Mouse (Mus musculus) neural tube, embryonic 15.5 days (tissue): ENCODE results near the gene Myo3b. TPM values are rescaled to one million over a fixed set of nuclear protein-coding genes. Genes with fewer than 3 reads are reported as not detected.

ENCODE experiments used
- ATAC-seq: fragments of 200-750 bp; cut with Nextera tagmentation; 2 replicates; pipeline ENCODE4 v1.8.0; 2017; ENCODE audit warnings: mild to moderate bottlenecking, moderate TSS enrichment, moderate library complexity; ENCODE audit not compliant: low FRiP score
- H3K27ac ChIP-seq: fragments of 300-500 bp; sonication (generic); replicated peaks from 2 replicates; pipeline ENCODE4 v1.5.1; 2015; ENCODE audit warnings: mild to moderate bottlenecking, inconsistent platforms
- H3K27me3 ChIP-seq: fragments of 300-500 bp; sonication (generic); replicated peaks from 2 replicates; pipeline ENCODE4 v1.6.1; 2015; ENCODE audit warnings: inconsistent platforms
- H3K36me3 ChIP-seq: fragments of 300-500 bp; sonication (generic); 2 replicates; pipeline ENCODE4 v1.6.1; 2015; ENCODE audit warnings: inconsistent platforms
- H3K4me1 ChIP-seq: fragments of 300-500 bp; sonication (generic); 2 replicates; pipeline ENCODE4 v1.6.1; 2015; ENCODE audit warnings: inconsistent platforms
- H3K4me2 ChIP-seq: fragments of 300-500 bp; sonication (generic); 2 replicates; pipeline ENCODE4 v1.6.1; 2015; ENCODE audit warnings: inconsistent platforms, mild to moderate bottlenecking, moderate library complexity
- H3K4me3 ChIP-seq: fragments of 300-500 bp; sonication (generic); replicated peaks from 2 replicates; pipeline ENCODE4 v1.5.1; 2015; ENCODE audit warnings: mild to moderate bottlenecking, inconsistent platforms
- H3K9ac ChIP-seq: fragments of 300-500 bp; sonication (generic); replicated peaks from 2 replicates; pipeline ENCODE4 v1.6.1; 2015; ENCODE audit warnings: mild to moderate bottlenecking, inconsistent platforms
- H3K9me3 ChIP-seq: fragments of 300-500 bp; sonication (generic); replicated peaks from 2 replicates; pipeline ENCODE4 v1.6.1; 2016; ENCODE audit warnings: inconsistent platforms
- WGBS: fragments of 180-500 bp; shearing (Covaris S2); methylation state at CpG from one replicate; pipeline ENCODE4 v1.1.7; 2015; ENCODE audit warnings: mixed read lengths; 5-methylcytosine and 5-hydroxymethylcytosine counted together
- polyA plus RNA-seq: library from polyadenylated mRNA; unstranded; fragments of >200 nt; fragmentation: Nextera tagmentation; extraction: Ambion mirVana; gene quantifications from 2 replicates; pipeline ENCODE4 v1.2.1, GENCODE M21; 2015

The Myo3b gene
- polyA plus RNA-seq, 1 experiment from 2014 or later = 0.19 TPM

DNA sequence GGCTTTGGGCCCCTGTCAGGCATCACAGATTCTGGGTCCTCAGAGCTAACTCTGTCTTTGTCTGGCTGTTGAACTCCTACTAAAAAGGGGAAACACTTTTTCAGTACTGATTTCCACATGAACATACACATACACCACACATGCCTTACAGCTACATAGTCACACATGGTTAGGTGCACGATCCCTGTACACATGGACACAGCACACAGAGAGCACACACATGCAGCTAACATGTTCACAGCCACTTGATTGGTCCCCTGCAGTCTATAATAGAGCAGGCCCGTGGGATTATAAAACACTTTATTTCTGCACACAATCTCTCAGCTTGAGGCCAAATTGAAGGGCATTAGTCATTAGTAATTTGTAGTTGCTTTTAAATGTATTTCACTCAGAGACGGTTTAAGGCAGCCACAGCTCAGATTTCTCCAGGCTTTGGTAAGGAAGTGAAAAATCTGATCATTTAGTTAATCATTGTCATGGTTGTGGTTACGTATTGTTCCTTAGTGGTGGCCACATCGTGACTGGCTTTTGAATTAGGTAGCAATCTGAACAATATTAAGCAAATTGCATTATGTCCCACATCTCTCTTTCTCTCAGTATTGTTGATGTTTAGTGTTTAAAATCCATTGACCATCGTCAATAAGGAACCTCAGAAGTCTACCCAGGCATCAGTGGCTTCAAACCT is 27.6 kb downstream of the Myo3b start:
- H3K27ac ChIP-seq = no peak overlapping the region
- no peaks in the 10 kb centered on the region for H3K27me3 ChIP-seq
- ATAC-seq = no peak
- H3K36me3 ChIP-seq = no peaks in the 10 kb centered on the region
- H3K4me1 ChIP-seq = 0 out of 2 replicates have a peak, but pooled peaks cover 5% of the 10 kb centered on the region
- H3K9ac ChIP-seq = no peak overlapping the region
- no peak overlapping the region for H3K4me2 ChIP-seq
- H3K4me3 ChIP-seq = no peak overlapping the region
- no peaks in the 10 kb centered on the region for H3K9me3 ChIP-seq
- 49% methylated on average over 6 of the region's 6 CpGs for WGBS

- 82% methylated on average over 5 of the region's 5 CpGs for WGBS
- Histone ChIP-seq H3K4me1 (0 out of 2 replicates have a peak, but pooled peaks cover 5% of the 10 kb centered on the region), H3K4me2 (no peak overlapping the region), H3K9ac (no peak overlapping the region), H3K27ac (no peak overlapping the region), H3K4me3 (no peak overlapping the region), H3K27me3 (no peaks in the 10 kb centered on the region), H3K36me3 (no peaks in the 10 kb centered on the region), H3K9me3 (no peaks in the 10 kb centered on the region)
- ATAC-seq = no peak
These were observed 30.9 kb downstream of the Myo3b start for GRCm38 (mm10) chr2:70069861-70070260.

- no peak overlapping the region for H3K4me3 ChIP-seq
- 76% methylated on average over 17 of the region's 17 CpGs for WGBS
- no peak overlapping the region for H3K27ac ChIP-seq
- H3K27me3 ChIP-seq = no peaks in the 10 kb centered on the region
- H3K9me3 ChIP-seq = no peaks in the 10 kb centered on the region
- ATAC-seq = no peak
- H3K4me2 ChIP-seq = no peak overlapping the region
- H3K9ac ChIP-seq = no peak overlapping the region
- no peaks in the 10 kb centered on the region for H3K4me1 ChIP-seq
- H3K36me3 ChIP-seq = no peaks in the 10 kb centered on the region
These were observed 44.6 kb downstream of the Myo3b start for GRCm38 (mm10) chr2:70083444-70084020.

DNA sequence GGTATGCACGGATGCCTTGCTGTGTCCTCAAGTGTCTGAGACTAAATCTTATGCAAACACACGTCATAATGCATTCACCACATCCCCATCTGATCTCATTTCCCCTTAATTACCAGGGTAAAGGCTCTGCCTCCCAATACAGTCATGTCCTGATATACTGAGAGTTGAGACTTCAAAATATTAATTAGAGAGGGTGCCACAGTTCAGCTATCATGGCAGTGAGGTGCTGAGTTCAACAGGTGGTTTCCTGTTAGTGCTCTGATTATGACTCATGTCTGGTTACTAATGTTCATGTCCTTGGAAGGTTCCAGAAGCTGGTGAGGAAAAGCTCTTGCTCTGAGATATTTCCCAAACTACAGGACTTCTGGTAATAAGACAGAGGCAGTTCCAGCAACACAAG is 52.3 kb downstream of the Myo3b start:
- ATAC-seq = no peak
- Histone ChIP-seq H3K27me3 (no peaks in the 10 kb centered on the region), H3K4me2 (no peak overlapping the region), H3K36me3 (no peaks in the 10 kb centered on the region), H3K9me3 (no peaks in the 10 kb centered on the region), H3K9ac (no peak overlapping the region), H3K4me1 (peaks cover 4% of the 10 kb centered on the region; the same call in 1 of the 2 replicates), H3K27ac (no peak overlapping the region), H3K4me3 (no peak overlapping the region)
- 72% methylated on average over 2 of the region's 2 CpGs for WGBS

DNA sequence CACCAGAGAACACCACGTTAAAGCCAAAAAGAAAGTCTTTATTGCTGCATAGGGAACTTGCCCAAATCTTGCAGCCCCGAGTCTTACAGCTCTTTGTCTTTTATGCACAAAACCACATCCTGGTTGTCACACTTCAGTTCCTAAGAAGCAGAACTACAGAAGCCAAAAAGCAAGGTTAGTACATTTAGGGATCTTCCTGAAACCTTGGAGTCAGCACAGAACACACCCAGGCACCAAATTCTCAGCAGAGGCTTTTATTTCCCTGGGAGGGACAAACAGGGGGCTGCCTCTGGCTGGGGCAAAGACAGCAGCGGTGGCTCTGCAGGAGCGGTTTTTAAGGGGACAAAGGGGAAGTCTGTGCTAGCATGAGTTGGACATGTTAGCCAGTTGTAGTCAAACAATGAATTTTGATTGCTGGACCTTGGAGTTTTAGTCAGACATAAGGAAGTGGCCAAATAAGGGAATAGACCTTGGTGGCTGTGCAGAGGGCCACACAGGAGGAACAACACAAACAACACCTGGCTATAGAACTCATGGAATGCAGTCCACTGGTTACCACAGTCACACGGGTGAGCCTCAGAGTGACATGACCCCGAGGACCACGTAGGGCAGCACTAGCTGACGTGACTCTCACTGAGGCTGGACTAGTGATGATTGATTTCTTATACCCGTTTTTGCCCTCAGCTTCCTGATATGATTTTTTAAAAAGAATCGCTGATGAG is 53.0 kb downstream of the Myo3b start:
- no peak overlapping the region for H3K4me2 ChIP-seq
- WGBS = 61% methylated on average over 10 of the region's 10 CpGs
- no peak for ATAC-seq

DNA sequence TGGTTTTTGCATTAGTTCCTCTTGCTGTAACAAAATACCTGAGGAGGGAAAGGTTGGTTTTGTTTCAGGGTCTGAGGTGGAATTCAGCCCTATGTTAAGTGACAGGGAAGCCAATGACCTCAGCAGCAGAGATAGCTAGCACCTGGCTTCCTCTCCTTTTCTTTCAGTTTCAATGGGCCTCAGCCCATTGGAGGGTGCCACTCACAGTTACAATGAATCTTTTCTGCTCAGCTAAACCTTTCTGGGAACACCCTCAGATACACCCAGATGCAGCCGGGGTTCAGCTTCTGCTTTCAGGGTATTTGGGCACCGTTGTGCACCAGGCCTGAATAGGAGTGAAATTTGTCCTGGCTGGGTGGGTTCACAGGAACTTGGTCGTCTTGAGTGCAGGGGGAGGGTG is 53.7 kb downstream of the Myo3b start:
- H3K36me3 ChIP-seq = no peaks in the 10 kb centered on the region
- H3K27me3 ChIP-seq = no peaks in the 10 kb centered on the region
- no peak overlapping the region for H3K9ac ChIP-seq
- ATAC-seq = no peak
- no peak overlapping the region for H3K27ac ChIP-seq
- WGBS = 30% methylated on average over 3 of the region's 3 CpGs
- H3K4me1 ChIP-seq = peaks cover 18% of the 10 kb centered on the region
- no peak overlapping the region for H3K4me2 ChIP-seq
- H3K4me3 ChIP-seq = no peak overlapping the region
- no peaks in the 10 kb centered on the region for H3K9me3 ChIP-seq

More for the DNA sequence above, 53.0 kb downstream of the Myo3b start:
- Histone ChIP-seq H3K9ac (no peak overlapping the region), H3K4me1 (peaks cover 11% of the 10 kb centered on the region; the same call in 1 of the 2 replicates), H3K4me3 (no peak overlapping the region), H3K9me3 (no peaks in the 10 kb centered on the region), H3K36me3 (no peaks in the 10 kb centered on the region), H3K27ac (no peak overlapping the region), H3K27me3 (no peaks in the 10 kb centered on the region)

- Histone ChIP-seq H3K27me3 (no peaks in the 10 kb centered on the region), H3K4me1 (peaks cover 20% of the 10 kb centered on the region), H3K9ac (no peak overlapping the region), H3K9me3 (no peaks in the 10 kb centered on the region), H3K4me3 (no peak overlapping the region), H3K4me2 (no peak overlapping the region), H3K36me3 (no peaks in the 10 kb centered on the region), H3K27ac (no peak overlapping the region)
- 78% methylated on average over 5 of the region's 5 CpGs for WGBS
- no peak for ATAC-seq
These were observed 55.5 kb downstream of the Myo3b start for GRCm38 (mm10) chr2:70094446-70094845.

GRCm38 (mm10) chr2:70097229-70098095 is 58.5 kb downstream of the Myo3b start:
- peak overlapping the region; percentile 28; the same call in 1 of the 2 replicates for H3K27ac ChIP-seq
- ATAC-seq = peak; percentile 49; the same call in 1 of the 2 replicates
- H3K4me1 ChIP-seq = peaks cover 20% of the 10 kb centered on the region
- no peaks in the 10 kb centered on the region for H3K9me3 ChIP-seq
- no peaks in the 10 kb centered on the region for H3K36me3 ChIP-seq
- no peak overlapping the region for H3K9ac ChIP-seq
- WGBS = 69% methylated on average over 15 of the region's 15 CpGs
- no peak overlapping the region for H3K4me3 ChIP-seq
- no peak overlapping the region for H3K4me2 ChIP-seq
- no peaks in the 10 kb centered on the region for H3K27me3 ChIP-seq

DNA sequence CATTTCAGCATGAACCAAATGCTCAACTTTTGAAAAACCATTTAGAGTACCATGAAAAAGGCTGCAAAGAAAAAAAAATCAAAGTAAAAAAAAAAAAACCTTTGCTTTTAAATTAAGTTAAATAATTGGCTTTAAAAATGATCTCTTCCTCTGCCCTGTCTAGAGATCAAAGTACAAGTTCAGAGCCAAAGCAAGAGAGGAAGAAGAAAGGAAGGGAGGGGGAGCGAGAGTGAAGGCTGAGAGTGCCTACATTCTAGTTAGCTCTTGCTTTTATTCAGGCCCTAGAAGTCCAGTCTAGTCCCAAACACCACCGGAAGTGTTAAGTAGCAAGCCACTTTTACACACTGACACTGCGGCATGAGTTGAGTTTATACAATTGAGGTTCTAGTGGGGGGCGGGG is 60.5 kb downstream of the Myo3b start:
- H3K36me3 ChIP-seq = no peaks in the 10 kb centered on the region
- no peak for ATAC-seq
- H3K27ac ChIP-seq = no peak overlapping the region
- no peak overlapping the region for H3K4me3 ChIP-seq
- H3K4me2 ChIP-seq = no peak overlapping the region
- H3K27me3 ChIP-seq = no peaks in the 10 kb centered on the region
- H3K9ac ChIP-seq = no peak overlapping the region
- no peaks in the 10 kb centered on the region for H3K9me3 ChIP-seq
- H3K4me1 ChIP-seq = peaks cover 20% of the 10 kb centered on the region
- 78% methylated on average over 4 of the region's 4 CpGs for WGBS

GRCm38 (mm10) chr2:70105286-70106030 is 66.5 kb downstream of the Myo3b start:
- Histone ChIP-seq H3K9me3 (no peaks in the 10 kb centered on the region), H3K27ac (0 out of 2 replicates have a peak overlapping the region, but pooled peaks have one; percentile 11), H3K4me3 (no peak overlapping the region), H3K4me1 (peaks cover 7% of the 10 kb centered on the region; the same call in 1 of the 2 replicates), H3K4me2 (no peak overlapping the region), H3K9ac (no peak overlapping the region), H3K36me3 (no peaks in the 10 kb centered on the region), H3K27me3 (no peaks in the 10 kb centered on the region)
- ATAC-seq = no peak
- 34% methylated on average over 14 of the region's 14 CpGs for WGBS

DNA sequence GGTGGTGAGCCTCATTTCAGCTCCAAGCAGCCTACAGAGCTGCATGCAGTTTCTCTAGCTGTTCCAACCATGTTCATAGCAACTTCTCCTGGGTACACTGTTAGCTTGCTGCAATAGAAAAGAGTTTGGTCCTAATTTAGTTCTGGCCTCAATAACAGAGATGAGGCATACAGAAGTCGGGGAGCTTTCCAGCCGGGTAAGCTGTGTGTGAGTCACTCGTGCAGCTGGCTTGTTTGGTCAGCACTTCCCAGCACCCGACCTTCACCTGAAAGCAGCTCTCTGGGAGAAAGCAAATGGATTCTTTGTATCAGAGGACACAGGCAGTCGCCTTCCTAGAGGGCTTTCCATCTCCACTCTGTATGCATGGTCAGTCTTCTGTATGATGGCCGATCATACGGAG is 70.1 kb downstream of the Myo3b start:
- WGBS = 75% methylated on average over 7 of the region's 7 CpGs
- Histone ChIP-seq H3K4me1 (peaks cover 16% of the 10 kb centered on the region), H3K36me3 (no peaks in the 10 kb centered on the region), H3K9ac (no peak overlapping the region), H3K9me3 (no peaks in the 10 kb centered on the region), H3K4me3 (no peak overlapping the region), H3K27ac (no peak overlapping the region), H3K27me3 (no peaks in the 10 kb centered on the region), H3K4me2 (no peak overlapping the region)
- no peak for ATAC-seq
